Mouse (Mus musculus) inflammation-experienced regulatory T-cells, adult 16 weeks (primary cell): ENCODE results near the gene Stub1. TPM values are rescaled to one million over a fixed set of nuclear protein-coding genes. Genes with fewer than 3 reads are reported as not detected.

ENCODE experiments used
- polyA plus RNA-seq: library from polyadenylated mRNA; unstranded; fragments of 100-300 nt; shearing (Covaris generic); gene quantifications from one replicate; pipeline ENCODE4 v1.2.1, GENCODE M21; 2017

Gene Stub1
- polyA plus RNA-seq: 123 TPM

DNA sequence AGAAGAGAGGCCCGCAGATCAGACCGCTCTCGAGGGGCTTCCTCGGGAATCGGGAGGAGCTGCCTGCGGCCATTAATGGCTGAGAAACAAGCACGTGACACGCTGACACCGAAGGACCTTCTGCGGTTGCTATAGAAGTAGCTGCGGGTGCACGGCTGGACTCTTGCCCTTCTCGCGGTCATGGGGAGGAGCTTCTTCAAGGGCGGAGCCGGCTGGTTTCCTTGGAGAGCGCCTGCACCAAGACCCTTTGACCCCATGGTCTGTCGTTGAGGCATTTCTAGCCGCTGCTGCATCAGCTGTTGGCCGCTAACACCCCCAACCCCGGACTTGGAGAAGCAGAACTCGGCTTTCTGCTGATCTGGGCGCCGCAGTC, at the start of gene Stub1:
TSS of gene Stub1 (minus strand) at position 114 of the 373 bp plus-strand sequence.

DNA sequence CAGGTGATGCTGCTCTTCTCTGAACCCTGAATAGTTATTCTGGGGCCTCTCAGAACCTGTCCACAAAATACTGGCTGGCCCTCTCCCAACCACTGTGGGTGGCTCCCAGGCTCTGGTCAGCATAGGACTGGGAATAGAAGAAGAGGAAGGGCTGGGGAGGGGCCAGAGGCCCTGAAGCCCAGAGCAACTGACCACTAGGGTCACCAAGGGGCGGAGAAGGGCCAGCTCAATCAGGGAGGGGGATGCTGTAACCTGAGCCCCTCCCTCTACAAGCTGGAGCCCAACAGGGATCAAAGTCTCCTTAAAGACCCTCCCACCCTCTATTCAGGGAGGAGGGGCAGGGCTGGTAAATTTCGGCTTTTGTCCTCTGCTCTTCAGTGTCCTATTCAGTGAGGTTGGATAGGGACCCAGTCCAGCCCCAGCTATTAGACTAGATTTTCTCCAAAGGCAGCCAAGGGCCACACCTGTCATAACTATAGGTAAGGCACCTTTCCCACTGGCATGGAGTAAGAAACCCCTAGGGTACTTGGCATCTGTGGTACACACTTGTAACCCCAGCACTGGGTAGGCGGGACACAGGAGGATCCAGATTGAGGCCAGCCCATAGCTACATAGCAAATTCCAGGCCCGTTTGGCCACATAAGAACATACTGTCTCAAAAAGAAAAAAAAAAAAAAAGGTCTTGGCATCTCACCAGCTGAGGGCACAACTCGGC, 47.1 kb upstream of the Stub1 start, which contains the start of gene Wfikkn1:
TSS of gene Wfikkn1 (minus strand) at position 663 of the 715 bp plus-strand sequence.

DNA sequence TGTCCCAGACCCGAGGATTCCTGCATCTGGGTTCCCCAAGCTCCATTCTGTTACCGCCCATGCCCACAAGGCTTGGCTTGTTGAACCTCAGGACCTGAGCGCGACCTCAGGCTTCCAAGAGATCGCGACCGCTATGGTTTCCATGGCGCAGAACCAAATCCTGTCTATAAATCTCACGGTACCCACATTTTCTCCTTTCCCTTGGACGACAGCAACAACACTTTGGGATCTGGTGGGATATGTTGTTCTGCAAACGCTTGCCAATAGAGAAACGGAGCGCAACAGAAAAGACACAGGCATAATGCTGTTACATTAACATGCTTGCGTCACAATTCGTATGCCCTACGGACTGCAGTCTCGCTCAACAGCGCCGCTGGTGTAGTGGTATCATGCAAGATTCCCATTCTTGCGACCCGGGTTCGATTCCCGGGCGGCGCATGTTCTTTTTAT, 41.5 kb upstream of the Stub1 start, which contains the start of gene Mettl26:
TSS of gene Mettl26 (plus strand) at position 354 of the 450 bp plus-strand sequence.

DNA sequence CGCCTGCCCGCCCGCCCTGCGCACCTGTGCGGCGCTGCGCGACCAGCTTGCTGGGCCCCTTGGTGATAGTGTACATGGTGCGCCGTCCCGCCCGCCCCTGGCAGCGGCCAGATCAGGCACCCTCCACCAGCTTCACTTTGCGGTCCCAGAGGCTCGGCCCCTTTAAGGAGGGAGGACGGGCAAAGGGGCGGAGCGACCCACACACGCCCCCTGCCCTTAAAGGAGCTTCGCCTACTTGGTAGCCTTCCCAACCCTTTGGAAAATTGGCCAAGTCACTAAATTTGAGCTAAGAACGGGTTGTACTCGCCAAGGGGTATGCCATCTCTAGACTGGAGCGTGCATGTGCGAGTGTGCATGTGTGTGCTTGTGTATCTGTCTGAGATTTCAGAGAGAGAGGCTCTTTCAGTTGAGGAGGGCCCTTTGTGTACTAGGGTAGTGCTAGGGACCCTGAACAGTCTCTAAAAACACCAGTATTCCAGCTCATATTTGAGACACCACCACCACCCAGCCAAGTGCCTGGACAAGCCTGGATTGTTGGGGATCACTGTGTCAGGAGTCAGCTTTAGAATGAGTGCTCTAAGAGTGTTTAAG, 35.5 kb upstream of the Stub1 start, which contains the start of gene Mcrip2:
TSS of gene Mcrip2 (minus strand) at position 164 of the 591 bp plus-strand sequence.

DNA sequence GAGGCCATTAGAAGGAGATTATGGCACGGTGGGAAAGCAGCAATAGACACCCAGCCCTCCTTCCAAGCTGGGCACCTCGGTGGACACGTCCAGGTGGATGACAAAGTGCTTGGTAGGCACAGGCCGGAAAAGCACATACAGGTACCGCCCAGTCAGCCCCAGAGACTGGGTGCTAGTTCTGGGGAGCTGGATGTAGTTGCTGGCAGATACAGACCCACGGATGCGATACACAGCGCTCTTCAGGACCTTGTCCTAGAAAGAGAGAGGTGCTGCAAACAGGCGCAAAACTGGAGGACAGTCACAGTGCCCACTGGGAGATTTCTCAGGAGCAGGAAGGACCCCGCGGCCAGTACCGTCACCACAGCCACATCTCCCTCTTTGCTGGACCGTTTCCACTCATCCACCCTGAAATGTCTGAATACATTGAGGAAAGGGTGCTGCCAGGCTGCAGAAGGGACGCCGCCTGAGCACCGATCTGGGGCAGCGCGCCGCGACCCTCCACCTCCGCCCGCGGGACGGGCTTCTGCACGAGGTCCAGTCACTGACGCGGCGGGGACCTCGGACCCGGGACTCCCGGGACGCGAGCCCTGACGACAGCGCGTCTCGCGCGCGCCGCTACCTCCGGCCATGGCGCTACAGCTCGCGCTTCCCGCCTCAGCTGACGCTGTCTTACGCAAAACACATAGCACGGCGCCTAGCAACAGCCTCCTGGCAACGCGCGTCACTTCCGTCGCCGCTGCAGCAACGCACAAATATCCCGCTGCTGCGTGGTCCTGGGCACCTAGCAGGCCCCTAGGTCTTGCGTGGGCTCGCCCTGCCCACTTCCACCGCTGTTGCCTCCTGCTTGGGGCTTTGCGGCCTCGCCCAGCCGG, 27.9 kb upstream of the Stub1 start, which contains the start of gene Wdr90:
TSS of gene Wdr90 (minus strand) at position 670 of the 872 bp plus-strand sequence.

DNA sequence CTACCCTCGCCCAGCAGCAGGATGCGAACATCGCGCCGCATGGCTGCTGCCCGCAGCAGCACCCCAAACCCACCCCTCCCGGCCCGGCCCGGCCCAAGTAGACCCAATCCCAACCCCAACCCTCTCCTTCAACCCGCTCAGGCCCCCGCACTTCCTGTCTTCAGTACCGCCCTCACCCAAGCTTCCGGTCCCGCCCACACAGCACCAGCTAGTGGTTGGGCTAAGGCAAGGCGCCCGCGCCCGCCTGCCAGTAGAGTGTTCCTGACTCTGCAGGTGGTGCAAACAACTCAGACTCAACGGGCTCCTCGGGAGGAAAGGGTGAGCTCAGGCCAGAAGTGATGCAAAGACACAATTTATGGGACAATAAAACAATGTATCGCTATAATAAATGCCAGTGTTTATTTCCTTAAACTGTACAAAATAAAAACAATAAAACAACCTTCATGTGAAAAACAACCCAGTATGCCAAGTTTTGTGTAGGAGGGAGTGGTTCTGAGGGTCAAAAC, 11.2 kb upstream of the Stub1 start, which contains the start of gene Rhot2:
TSS of gene Rhot2 (minus strand) at position 456 of the 506 bp plus-strand sequence.

DNA sequence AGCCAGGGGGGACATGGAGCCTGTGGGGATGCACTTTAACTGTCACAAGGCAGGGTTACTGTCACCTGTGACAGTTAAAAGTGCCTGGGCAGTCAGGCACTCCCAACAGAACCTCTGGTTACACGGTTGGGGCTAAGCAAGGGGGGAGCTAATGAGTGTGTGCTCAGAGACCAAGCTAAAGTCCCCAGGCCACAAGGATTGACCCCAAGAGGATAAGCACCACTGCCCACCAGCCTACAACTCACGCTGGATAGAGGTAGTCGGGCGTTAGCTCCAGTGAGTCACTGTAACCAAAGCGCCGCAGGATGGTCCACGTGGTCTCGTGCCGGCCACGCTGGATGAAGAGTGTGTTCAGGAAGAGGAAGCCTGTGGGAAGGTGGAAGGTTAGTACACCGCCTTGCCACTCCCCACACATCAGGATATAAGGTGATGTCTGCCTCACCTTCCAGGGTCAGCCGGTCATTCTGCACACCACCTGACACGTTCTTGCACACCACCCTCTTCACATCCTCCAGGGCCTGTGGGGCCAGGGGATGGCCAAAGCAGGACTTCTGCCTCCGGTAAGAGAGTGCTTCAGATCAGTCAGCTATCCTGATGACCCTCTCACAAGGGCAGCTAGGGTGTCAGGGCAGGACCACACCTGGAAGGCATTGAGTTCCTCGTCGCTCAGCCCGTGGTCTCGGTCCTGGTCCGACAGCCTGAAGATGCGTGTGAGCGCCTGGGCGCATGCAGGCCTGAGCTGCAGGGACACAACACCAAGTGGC, 8.1 kb upstream of the Stub1 start, which contains the start of gene Gm20683:
TSS of gene Gm20683 (minus strand) at position 647 of the 764 bp plus-strand sequence.

DNA sequence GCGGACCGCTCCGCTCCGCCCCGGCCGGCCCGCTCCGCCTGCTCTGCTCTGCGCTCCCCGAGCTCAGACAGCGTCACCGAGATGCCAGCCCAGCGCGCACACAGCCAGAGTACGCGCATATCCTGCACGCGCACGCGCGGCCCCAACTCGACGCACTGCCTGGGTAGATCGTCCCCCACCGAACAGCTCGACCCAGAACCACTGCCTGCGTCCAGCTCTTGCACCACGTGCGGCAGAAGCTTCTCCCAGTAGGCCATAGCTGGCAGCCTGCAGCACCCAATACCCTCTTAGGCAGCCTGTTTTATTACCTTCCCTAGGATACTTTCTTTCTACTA, 3.8 kb upstream of the Stub1 start, which contains the start of gene Rhbdl1:
TSS of gene Rhbdl1 (minus strand) at position 220 of the 335 bp plus-strand sequence.

DNA sequence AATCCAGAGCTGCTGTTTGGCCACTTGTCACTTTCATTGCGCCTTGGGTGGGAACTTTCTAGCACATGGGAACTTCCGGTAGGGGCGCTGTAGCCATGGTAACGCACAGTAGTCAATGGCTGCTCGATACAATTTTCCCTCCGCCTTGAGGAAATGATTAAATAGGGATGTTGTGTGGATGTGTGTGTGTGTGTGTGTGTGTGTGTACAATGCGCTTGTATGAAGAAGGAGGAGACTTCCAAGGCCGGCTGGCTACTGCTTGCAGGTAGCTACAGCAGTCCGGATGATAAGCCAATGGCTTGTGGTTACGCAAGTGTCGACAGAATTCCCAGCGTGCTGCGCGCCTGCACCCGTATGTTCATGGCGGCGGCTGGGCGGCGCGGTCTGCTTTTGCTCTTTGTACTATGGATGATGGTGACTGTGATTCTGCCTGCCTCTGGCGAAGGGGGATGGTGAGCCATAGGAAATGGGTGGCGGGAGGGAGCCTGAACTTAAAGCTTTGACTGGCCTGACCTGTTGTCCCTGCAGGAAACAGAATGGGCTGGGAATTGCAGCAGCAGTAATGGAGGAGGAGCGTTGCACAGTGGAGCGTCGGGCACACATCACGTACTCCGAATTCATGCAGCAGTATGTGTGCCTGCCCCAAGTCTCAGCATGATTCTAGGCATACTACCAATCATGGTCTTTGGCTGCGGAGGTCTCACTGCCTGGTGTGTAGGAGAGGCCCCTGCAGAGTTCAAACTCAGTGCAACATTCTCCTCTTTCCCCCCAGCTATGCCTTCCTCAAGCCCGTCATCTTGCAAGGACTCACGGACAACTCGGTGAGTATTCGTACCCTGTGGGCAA, 4.3 kb downstream of the Stub1 start, which contains the start of gene Jmjd8:
TSS of gene Jmjd8 (plus strand) at position 156 of the 846 bp plus-strand sequence.

DNA sequence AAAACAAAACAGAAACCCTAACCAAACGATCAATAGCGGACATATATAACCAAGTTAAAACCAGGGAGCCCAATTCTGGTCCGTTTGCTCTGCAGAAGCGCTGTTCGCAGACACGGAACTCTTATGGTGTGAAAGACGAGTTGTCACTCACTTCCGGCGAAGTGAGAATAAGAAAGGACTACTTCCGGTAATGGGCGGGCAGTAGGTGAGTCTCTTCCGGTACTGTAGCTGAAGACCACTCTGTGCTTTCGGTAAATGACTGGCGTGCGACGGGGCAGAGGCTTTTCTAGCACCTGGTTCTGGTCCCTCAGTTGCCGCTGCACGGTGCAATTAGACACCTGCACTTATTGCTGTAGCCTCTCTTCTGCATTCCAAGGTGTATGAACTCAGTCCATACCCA, 9.8 kb downstream of the Stub1 start, which contains the start of gene Wdr24:
TSS of gene Wdr24 (plus strand) at position 176 of the 400 bp plus-strand sequence.

DNA sequence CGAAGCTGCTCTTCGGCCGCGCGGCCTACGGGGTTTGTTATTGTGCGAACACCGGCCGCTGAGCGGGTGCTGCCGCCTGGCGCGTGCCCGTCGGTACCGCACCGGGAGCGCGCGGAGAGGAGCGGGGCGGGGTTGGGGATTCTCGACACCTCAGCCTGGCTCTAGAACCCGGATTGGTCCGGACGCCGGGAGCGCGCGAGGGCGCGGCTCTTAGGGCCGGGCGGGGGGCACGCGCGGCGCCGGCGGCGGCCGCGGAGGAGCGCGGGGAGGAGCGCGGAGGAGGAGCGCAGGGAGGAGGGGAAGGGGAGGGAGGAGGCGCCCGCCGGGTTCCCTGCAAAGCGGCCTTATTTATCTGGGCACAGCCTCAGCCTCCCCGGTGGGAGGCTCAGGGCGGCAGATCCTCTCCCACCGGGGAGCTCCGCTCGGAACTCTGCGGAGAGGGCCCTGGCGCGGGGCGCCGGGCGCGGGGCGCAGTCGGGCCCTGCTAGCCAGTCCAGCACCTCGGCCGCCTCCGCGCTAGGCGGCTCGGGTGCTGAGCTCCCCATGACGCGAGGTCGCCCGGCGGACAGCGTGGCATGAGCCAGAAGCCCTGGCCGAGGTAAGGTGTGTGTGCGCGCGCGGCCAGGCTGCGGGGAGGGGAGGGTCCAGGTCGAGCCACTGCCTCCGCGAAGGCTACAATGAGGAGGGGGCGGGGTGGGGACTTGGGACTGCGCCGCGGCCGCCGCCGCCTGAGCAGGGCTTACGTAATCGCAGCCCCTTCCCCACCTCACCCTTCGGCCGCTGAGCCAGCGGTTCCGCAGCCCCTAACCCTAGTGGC, 24.2 kb downstream of the Stub1 start, which contains the start of gene Fbxl16:
TSS of gene Fbxl16 (plus strand) at position 297 of the 817 bp plus-strand sequence.

DNA sequence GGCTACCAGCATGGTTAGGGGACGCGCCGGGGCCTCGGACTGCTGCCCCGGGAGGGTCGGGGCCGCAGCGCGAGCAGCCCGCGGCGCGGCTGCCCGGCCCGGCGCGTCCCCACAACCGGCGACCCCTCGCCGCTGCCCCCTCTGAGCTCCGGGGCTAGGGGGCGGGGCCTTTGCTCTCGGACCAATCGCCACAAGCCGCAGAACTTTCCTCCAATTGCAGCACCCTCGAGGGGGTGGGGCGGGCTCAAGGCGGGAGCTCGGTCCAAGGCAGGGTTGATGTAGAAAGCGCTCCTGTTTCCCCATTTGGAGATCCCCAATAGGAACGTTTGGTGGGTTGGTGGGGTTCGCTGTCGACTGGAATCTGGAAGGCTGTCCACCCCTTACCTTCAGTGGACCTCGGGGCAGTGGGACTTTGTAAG, 36.2 kb downstream of the Stub1 start, which contains the start of gene Metrn:
TSS of gene Metrn (minus strand) at position 186 of the 419 bp plus-strand sequence.

DNA sequence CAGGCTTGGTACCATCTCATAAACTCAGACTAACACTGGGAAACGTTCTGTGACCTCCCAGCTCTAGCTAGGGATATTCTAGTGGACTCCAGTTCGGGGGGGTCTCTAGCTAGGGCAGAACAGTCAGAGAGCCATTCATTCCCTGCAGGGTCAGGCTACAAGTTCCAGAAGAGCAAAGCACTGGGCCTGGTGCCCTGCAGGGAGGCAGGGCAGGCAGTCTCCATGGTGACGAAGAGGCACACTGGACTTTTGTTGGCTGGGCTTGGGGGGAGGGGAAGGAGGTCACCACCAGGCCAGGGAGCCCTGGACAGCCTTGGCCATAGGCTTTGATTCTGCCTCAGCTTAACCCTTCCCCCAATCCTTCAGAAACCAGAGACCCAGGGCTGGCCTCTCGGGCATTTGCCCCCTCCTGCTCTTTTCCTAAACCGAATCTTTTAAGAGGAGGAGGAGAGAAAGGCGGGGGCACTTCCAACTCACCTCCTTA, 37.6 kb downstream of the Stub1 start, which contains the start of gene AC134908.4:
TSS of gene AC134908.4 (minus strand) at position 51 of the 484 bp plus-strand sequence.

DNA sequence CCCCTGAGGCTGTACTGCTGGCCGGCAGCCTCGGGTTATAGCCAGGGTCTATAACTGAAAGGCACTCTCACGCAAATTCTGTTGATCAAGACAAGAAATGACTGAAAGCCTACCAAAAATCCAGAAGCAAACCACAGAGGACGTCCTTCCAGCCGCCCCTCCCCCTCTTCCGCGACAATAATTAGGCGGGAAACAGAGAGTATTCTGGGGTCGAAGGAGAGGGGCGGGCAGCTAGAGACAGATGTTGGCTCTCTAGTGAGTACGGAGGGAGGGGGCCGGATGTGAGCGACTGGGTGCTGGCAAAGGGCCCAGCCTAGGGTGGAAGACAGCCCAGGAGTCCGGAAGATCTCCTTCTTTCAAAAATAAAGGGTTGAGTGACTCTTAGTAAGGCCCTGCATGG, 40.6 kb downstream of the Stub1 start, which contains the start of gene Fam173a:
TSS of gene Fam173a (minus strand) at position 287 of the 400 bp plus-strand sequence.

DNA sequence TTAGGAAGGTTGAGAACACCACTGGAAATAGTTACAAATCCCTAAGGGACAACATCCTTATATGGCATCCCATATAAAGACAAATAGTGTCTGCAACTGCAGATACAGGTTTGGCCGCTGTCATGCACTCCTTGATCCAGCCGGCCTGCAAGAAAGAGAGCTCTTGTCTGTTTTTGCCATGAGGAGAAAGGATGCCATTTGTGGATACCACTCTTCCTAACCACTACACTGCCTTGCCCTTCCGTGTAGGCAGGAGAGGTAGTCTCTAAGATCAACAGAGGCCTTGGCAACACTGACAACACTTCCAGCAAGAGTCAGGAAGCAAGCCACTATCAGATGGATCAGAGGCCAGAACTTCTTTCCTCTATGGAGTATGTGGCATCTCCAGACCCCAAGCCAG, 46.9 kb downstream of the Stub1 start, which contains the start of gene Ccdc78:
TSS of gene Ccdc78 (plus strand) at position 301 of the 400 bp plus-strand sequence.

DNA sequence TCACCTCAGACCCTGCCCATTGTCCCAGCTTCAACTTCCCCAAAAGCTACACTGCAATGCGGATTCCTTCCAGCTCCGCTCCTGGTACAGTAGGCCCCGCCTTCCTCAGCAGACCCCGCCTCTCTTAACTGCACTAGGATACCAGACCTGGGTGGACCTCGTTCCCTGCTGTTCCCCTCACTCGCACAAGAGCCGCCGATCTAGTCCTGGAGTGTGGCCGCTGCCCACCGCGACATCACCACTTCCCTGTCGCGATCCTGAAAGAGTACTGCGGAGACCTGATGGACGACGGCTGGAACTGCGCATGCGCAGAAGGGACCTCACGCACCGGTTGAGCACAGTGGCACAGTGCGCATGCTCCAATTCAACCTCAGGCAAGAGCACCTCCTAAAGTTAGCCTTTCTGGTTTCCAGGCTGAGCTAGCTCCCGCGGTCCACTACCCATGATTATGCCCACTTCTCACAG, 47.9 kb downstream of the Stub1 start, which contains the start of gene Haghl:
TSS of gene Haghl (minus strand) at position 393 of the 465 bp plus-strand sequence.

